Mouse (Mus musculus): ENCODE data around the gene Ifitm5.

- TF ChIP-seq POLR2A (IDR thresholded peaks at IDR 0.05; ENCODE audit: extremely low read depth, insufficient read depth, low read length), result no peak
- TF ChIP-seq CTCF (IDR thresholded peaks at IDR 0.05; ENCODE audit: low read depth, low read length), result no peak
Measured at GRCm38 (mm10) chr7:140946311-140946710, 3.8 kb downstream of the Ifitm5 start.
